Mouse (Mus musculus): Measurements from ENCODE around the gene Olfr845. TPM values are rescaled to one million over a fixed set of nuclear protein-coding genes. Genes with fewer than 3 reads are reported as not detected.

Olfr845 gene
- not detected in 2 replicates for polyA plus RNA-seq (2012; ENCODE audit: insufficient read depth, insufficient read length, missing spikeins)

DNA sequence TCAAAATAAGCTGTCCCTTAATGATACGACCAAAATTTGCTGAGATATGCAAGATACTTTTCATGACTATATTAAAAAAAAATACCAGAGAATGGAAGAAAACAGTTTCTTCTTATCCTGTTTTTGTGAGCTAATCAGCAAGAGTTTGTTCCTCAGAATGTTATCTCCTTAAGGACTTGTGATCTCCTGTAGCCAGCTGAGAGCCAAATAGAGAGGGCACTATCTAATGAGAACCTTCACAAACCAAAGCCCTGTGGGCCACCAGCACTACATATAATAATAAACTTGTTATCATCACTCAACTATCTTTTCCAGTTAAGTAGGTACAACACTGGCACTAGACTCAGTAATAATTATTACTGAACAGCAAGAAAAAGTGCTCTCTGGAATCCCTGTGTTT, at the start of gene Olfr845:
Gene Olfr845, plus strand, starts transcription at position 301 of the 400 bp plus-strand sequence.
- no peak within 1 kb of the TSS for H3K27ac ChIP-seq (ENCODE audit: insufficient read depth, low read depth, low read length)
- TF ChIP-seq CTCF (IDR thresholded peaks at IDR 0.05; ENCODE audit: low read depth, low read length) (no peak), POLR2A (IDR thresholded peaks at IDR 0.05; ENCODE audit: borderline replicate concordance, low read depth, low read length) (no peak)
- no peak within 1 kb of the TSS for H3K4me3 ChIP-seq (ENCODE audit: insufficient read depth, low read length)
- H3K4me1 ChIP-seq (ENCODE audit: control insufficient read depth, insufficient read depth, low read length), result no peaks in the 10 kb centered on the region

DNA sequence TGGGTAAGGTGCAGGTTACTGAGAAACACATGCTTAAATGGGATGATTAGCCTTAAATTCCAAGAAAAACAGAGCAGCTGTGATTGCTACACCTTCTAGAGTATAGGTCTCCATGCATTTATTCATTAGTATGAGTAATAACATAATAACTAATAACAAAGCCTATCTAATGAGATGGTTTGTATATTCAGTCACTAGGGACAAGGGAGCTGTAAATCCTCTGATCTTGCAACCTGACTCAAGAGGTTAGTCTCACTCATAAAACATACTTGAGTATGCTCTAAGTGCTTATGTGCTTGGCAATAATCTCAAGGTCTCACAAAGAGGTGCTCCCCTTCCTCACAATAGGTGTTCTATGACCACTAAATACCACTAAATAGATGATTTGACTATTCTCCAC, 20.2 kb upstream of the Olfr845 start, which contains the start of gene Olfr844:
Gene Olfr844, plus strand, starts transcription at position 301 of the 400 bp plus-strand sequence.
- Histone ChIP-seq H3K4me3 (ENCODE audit: insufficient read depth, low read length) (no peak within 1 kb of the TSS), H3K27ac (ENCODE audit: insufficient read depth, low read depth, low read length) (no peak within 1 kb of the TSS), H3K4me1 (ENCODE audit: control insufficient read depth, insufficient read depth, low read length) (no peaks in the 10 kb centered on the region)
- TF ChIP-seq CTCF (IDR thresholded peaks at IDR 0.05; ENCODE audit: low read depth, low read length) (no peak), POLR2A (IDR thresholded peaks at IDR 0.05; ENCODE audit: borderline replicate concordance, low read depth, low read length) (no peak)

- no peak within 1 kb of the TSS for H3K4me3 ChIP-seq (ENCODE audit: insufficient read depth, low read length)
- no peaks in the 10 kb centered on the region for H3K4me1 ChIP-seq (ENCODE audit: control insufficient read depth, insufficient read depth, low read length)
- H3K27ac ChIP-seq (ENCODE audit: insufficient read depth, low read depth, low read length), result no peak within 1 kb of the TSS
- no peak for TF ChIP-seq CTCF (IDR thresholded peaks at IDR 0.05; ENCODE audit: low read depth, low read length)
- TF ChIP-seq POLR2A (IDR thresholded peaks at IDR 0.05; ENCODE audit: borderline replicate concordance, low read depth, low read length), result no peak
Measured at GRCm38 (mm10) chr9:19363905-19364304, 27.6 kb downstream of the Olfr845 start, which contains the start of gene Olfr846. TSS of gene Olfr846 (minus strand) at chr9:19364005.

DNA sequence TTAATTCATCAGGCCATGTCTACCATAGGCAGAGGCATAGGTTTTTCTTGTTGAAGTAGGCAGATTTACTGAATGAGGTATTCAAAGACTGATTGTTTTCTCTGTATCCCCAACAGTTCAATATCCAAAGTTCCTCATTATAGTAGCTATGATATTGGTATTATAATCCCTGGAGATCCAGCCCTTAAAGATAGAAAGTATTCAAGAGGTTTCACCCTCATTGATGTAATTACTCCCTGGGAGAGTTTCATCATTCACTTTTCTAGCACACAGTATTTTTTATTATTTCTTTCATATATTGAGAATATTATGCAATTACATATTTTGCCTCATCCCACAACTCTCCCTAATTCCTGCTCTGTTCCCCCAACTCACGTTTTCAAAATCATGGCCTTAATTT, 42.3 kb downstream of the Olfr845 start, which contains the start of gene Olfr847:
Gene Olfr847, minus strand, starts transcription at position 101 of the 400 bp plus-strand sequence.
- H3K4me1 ChIP-seq (ENCODE audit: control insufficient read depth, insufficient read depth, low read length), result no peaks in the 10 kb centered on the region
- H3K4me3 ChIP-seq (ENCODE audit: insufficient read depth, low read length), result no peak within 1 kb of the TSS
- H3K27ac ChIP-seq (ENCODE audit: insufficient read depth, low read depth, low read length), result no peak within 1 kb of the TSS
- TF ChIP-seq CTCF (IDR thresholded peaks at IDR 0.05; ENCODE audit: low read depth, low read length) (no peak), POLR2A (IDR thresholded peaks at IDR 0.05; ENCODE audit: borderline replicate concordance, low read depth, low read length) (no peak)

Other genes with a start within 250 kb of the Olfr845 start
- gene Olfr836, start 216.1 kb upstream of the Olfr845 start, polyA plus RNA-seq (2012; ENCODE audit: insufficient read depth, insufficient read length, missing spikeins), result not detected in 2 replicates
- gene Olfr837, start 200.1 kb upstream of the Olfr845 start, polyA plus RNA-seq (2012; ENCODE audit: insufficient read depth, insufficient read length, missing spikeins), result not detected in 2 replicates
- gene Olfr839-ps1, start 159.1 kb upstream of the Olfr845 start, polyA plus RNA-seq (2012; ENCODE audit: insufficient read depth, insufficient read length, missing spikeins), result not detected in 2 replicates
- not detected in 2 replicates for gene Olfr843, start 84.5 kb upstream of the Olfr845 start, polyA plus RNA-seq (2012; ENCODE audit: insufficient read depth, insufficient read length, missing spikeins)
- gene Olfr844, start 20.1 kb upstream of the Olfr845 start, polyA plus RNA-seq (2012; ENCODE audit: insufficient read depth, insufficient read length, missing spikeins), result not detected in 2 replicates
- gene Olfr846, start 27.5 kb downstream of the Olfr845 start, polyA plus RNA-seq (2012; ENCODE audit: insufficient read depth, insufficient read length, missing spikeins), result not detected in 2 replicates
- not detected in 2 replicates for gene Olfr847, start 42.2 kb downstream of the Olfr845 start, polyA plus RNA-seq (2012; ENCODE audit: insufficient read depth, insufficient read length, missing spikeins)
- gene Olfr849, start 103.8 kb downstream of the Olfr845 start, polyA plus RNA-seq (2012; ENCODE audit: insufficient read depth, insufficient read length, missing spikeins), result not detected in 2 replicates
- gene Olfr850, start 141.8 kb downstream of the Olfr845 start, polyA plus RNA-seq (2012; ENCODE audit: insufficient read depth, insufficient read length, missing spikeins), result not detected in 2 replicates
- gene Olfr851, start 156.8 kb downstream of the Olfr845 start, polyA plus RNA-seq (2012; ENCODE audit: insufficient read depth, insufficient read length, missing spikeins), result not detected in 2 replicates
- not detected in 2 replicates for gene Olfr853, start 204.6 kb downstream of the Olfr845 start, polyA plus RNA-seq (2012; ENCODE audit: insufficient read depth, insufficient read length, missing spikeins)
- not detected in 2 replicates for gene Olfr854, start 230.9 kb downstream of the Olfr845 start, polyA plus RNA-seq (2012; ENCODE audit: insufficient read depth, insufficient read length, missing spikeins)
- not detected in 2 replicates for gene Olfr855, start 246.2 kb downstream of the Olfr845 start, polyA plus RNA-seq (2012; ENCODE audit: insufficient read depth, insufficient read length, missing spikeins)

Data from bone marrow macrophage, adult 2 months (primary cell).